Mouse (Mus musculus): ENCODE measurements around the gene Flt3l. TPM values are rescaled to one million over a fixed set of nuclear protein-coding genes. Genes with fewer than 3 reads are reported as not detected.
A peak's percentile ranks its signal among the peaks of the same experiment; 100 is the strongest.
"Not testable (repeated sequence)": the region's sequence is repeated elsewhere in the genome, so short reads cannot be mapped to it uniquely, and the experiment has no call there.

The Flt3l gene
- total RNA-seq, 1 experiment from 2014 or later = 13.0 TPM

DNA sequence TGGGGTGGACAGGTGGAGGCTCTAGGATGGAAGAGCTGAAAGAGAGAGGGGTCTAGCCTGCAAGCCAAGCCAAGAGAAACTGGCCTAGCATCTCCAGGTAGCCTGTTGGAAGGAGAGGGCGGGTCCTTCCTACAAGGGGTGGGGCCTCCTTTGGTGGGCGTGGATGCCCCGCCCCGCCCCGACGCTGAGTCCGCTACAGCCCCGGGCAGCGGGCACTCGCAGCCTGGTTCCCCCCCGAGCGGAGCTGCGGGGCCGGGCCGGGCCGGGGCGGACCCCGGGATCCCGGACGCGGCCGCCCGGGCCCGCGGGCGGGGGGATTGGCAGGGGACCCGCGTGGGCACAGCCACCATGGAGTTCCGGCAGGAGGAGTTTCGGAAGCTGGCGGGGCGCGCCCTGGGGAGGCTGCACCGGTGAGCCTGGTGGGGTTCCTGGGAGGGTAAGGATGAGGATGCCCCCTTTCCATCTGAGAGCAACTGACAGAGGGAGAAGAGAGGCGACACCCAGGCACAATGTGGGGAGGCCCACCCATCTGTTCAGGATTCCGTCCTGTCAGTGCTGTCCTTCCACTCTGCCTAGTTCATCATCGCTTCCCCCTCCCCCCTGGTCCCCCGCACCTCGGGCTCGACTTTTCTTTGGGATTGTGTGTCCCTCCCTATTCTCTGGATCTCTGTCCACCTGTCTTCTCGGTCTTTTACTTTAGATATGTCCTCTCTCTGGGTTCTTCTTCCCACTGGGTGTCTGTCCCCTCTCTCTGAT is 27.7 kb upstream of the Flt3l start, which contains the start of gene Slc17a7:
TSS of gene Slc17a7 (plus strand) at position 215 of the 756 bp plus-strand sequence.
- peak; percentile 36; the same call in 1 of the 2 replicates for ATAC-seq (replicated peaks; ENCODE audit: low read depth, poor library complexity, severe bottlenecking)

GRCm38 (mm10) chr7:45162996-45163615 is 26.9 kb upstream of the Flt3l start:
- ATAC-seq (replicated peaks; ENCODE audit: low read depth, poor library complexity, severe bottlenecking) = no peak

GRCm38 (mm10) chr7:45162551-45162950 is 26.3 kb upstream of the Flt3l start:
- ATAC-seq (replicated peaks; ENCODE audit: low read depth, poor library complexity, severe bottlenecking) = no peak

DNA sequence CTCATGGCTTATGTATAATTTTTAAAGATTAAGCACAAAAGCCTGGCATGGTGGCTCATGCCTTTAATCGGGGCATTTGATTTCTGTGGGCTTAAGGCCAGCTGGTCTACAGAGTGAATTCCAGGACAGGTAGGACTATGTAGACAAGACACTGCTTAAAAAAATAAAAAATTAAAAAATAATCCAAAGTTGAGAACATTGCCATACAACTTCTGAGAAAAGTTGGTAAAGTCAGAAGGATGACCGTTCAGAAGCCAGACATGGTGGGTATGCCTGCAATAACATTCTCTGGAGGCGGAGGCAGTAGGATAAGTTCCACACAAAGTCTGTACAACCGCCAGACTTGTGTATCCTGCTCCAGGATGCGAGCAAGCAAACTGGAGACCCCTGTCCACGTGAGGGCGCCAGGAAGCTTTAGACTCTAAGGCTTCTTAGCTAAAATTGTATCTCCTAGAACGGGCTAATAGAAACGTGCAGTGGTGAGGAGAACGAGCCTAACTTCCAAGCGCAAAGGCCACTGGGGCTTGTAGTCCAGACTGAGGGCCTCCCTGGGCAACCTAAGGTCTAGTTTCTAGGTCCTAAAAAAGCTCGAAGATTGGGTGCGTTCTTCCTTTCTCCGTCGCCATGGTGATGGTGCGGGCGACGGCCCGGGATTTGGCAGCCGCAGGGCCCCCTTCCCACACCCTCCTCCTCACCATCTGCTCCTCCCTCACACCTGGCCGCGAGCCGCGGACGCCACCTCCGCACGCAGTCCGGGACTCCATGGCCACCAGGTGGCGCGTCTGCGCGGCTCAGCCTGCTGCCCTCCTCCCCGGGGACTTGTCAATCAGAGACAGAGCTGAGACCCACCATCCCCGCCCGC is 25.6 kb upstream of the Flt3l start:
- peak; percentile 89 for ATAC-seq (replicated peaks; ENCODE audit: low read depth, poor library complexity, severe bottlenecking)

DNA sequence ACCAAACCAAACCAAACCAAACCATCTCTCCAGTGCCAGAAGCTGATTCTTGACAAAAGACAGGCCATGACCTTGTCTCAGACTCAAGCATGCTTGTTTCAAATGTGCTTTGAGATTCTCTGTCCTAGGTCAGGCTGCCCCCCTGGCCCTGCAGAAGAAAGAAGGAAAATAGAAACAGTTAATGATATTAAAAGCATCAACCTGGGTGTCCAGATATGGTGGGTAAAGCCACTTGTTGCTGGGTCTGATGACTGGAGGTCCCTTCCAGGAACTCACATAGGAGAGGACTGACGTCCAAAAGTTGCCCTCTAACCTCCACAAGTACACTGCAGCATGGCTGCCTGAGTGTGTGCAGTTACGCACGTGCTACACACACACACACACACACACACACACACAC is 24.6 kb upstream of the Flt3l start:
- no peak for ATAC-seq (replicated peaks; ENCODE audit: low read depth, poor library complexity, severe bottlenecking)

- ATAC-seq (replicated peaks; ENCODE audit: low read depth, poor library complexity, severe bottlenecking) = no peak
Measured at GRCm38 (mm10) chr7:45160316-45160800, 24.1 kb upstream of the Flt3l start.

DNA sequence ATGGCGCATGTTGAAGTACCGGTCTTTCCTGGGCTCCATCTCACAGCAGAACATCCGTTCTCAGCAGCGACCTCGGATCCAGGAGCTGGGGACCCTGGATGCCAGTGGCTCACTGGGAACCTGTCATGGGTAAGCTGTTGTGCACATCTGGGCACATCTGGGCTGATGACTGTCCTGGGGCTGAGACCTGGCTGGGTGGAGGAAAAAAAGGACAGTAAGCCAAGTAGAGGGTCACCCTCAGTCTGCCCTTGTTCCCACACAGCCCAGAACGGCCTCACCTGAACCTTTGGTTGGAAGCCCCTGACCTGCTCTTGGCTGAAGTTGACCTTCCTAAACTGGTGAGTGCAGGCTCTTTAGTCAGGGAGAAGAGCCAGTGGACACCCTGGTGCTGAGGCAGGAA is 22.8 kb upstream of the Flt3l start:
- ATAC-seq (replicated peaks; ENCODE audit: low read depth, poor library complexity, severe bottlenecking) = no peak

GRCm38 (mm10) chr7:45157459-45157858 is 21.2 kb upstream of the Flt3l start:
- no peak for ATAC-seq (replicated peaks; ENCODE audit: low read depth, poor library complexity, severe bottlenecking)

- ATAC-seq (replicated peaks; ENCODE audit: low read depth, poor library complexity, severe bottlenecking) = no peak
Measured at GRCm38 (mm10) chr7:45156206-45156605, 20.0 kb upstream of the Flt3l start.

GRCm38 (mm10) chr7:45155590-45155989 is 19.4 kb upstream of the Flt3l start:
- ATAC-seq (replicated peaks; ENCODE audit: low read depth, poor library complexity, severe bottlenecking) = no peak

DNA sequence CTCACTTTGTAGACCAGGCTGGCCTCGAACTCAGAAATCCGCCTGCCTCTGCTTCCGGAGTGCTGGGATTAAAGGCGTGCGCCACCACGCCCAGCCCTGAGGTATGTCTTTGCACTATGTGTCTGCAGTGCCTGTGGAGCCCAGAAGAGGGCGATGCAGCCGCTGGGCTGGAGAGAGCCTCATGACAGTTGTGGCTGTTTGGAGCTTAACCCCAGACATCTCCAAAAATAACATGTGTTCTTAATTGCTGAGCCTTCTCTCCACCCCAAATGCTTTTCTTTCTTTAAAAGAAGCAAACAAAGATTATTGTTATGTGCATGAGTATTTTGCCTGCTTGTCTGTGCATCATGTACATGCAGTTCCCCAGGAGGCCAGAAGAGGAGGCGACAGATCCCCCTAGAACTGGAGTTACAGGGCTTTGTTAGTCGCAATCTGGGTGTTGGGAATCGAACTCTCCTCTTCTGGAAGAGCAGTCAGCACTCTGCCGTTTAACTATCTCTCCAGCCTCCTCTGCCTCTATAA is 18.8 kb upstream of the Flt3l start:
- peak; percentile 45; the same call in 1 of the 2 replicates for ATAC-seq (replicated peaks; ENCODE audit: low read depth, poor library complexity, severe bottlenecking)

DNA sequence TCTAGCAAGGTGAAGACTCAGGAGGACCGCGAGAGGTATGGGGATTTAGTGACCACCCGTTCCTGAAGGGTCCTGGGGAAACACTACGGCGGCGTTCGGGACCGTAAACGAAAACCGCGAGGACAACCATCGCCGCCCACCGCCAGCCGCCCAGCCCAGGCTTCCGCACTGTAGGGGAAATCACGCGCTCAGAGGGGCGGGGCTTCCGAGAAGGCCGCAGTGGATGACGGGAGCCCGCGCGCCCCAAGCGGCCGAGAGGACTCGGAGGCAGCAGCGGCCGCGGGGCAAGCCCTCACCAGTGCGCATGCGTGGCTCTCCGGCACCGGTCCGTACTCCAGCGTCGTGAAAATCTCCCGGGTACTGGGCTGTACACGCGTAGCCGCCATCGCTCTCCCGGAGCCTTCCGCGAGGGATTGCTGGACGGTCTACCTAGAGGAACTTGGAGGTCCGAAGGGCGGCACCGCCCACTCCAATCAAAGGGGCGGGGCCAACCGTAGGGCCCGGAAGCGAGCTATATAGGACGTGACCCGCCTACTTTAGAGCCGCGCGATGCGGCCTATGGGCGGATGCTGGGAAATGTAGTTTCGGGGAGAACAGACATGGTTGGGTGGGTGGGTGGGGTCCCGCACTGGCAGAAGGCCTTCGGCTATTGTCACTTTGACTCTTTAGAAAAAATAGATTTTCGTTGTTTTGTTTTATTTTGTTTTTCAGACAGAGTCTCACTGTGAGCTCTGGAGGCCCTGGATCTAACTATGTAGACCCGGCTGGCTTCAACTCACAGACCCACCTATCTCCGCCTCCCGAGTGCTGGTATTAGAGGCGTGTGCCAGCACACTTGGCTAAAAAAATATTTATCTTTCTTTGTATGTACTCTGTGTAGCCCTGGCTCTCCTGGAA is 18.1 kb upstream of the Flt3l start, which contains the start of the genes Pih1d1 and Aldh16a1:
TSS of gene Pih1d1 (plus strand) at position 208 of the 897 bp plus-strand sequence.
TSS of gene Aldh16a1 (minus strand) at position 489 of the 897 bp plus-strand sequence.
- peak; percentile 90 for ATAC-seq (replicated peaks; ENCODE audit: low read depth, poor library complexity, severe bottlenecking)

DNA sequence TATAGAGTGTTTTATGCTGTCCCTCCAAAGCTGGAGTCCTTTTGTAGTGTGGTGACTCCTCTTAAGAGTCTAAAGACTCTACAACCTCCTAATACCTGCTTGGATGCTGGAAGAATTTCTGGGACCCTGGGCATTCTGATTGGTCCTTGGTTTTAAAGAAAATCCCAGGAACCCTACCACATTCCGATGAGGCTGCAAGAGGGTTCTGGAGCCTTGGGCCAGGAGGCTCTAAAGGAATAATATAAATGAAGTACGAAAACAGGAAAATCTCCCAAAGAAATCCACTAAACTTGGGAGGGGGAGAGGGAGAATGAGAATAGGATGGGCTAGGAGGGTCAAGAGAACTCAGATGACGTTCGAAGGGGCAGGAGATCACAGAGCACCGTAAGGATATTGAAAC is 17.4 kb upstream of the Flt3l start:
- no peak for ATAC-seq (replicated peaks; ENCODE audit: low read depth, poor library complexity, severe bottlenecking)

GRCm38 (mm10) chr7:45153052-45153451 is 16.8 kb upstream of the Flt3l start:
- not testable (repeated sequence) for ATAC-seq (replicated peaks; ENCODE audit: low read depth, poor library complexity, severe bottlenecking)

GRCm38 (mm10) chr7:45151303-45151702 is 15.1 kb upstream of the Flt3l start:
- ATAC-seq (replicated peaks; ENCODE audit: low read depth, poor library complexity, severe bottlenecking) = no peak

DNA sequence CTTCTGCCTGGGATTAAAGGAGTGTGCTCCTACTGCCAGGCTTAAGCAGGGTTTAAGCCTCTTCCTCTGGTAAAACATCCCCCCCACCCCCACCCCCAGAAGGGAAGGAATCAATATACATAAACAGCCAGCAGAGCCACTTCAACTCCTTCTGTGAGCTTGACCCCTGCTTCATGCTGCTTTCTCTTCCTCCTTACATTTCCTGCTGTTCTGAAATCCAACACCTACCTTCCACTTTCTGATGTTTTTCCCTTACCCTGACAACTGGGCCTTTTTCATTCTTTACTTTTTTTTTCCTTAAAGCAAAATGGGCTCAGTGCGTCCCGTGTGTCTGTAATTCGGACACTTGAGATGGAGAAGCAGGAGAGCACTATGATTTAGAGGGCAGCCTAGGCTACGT is 14.1 kb upstream of the Flt3l start:
- no peak for ATAC-seq (replicated peaks; ENCODE audit: low read depth, poor library complexity, severe bottlenecking)

GRCm38 (mm10) chr7:45149545-45149944 is 13.3 kb upstream of the Flt3l start:
- ATAC-seq (replicated peaks; ENCODE audit: low read depth, poor library complexity, severe bottlenecking) = no peak

DNA sequence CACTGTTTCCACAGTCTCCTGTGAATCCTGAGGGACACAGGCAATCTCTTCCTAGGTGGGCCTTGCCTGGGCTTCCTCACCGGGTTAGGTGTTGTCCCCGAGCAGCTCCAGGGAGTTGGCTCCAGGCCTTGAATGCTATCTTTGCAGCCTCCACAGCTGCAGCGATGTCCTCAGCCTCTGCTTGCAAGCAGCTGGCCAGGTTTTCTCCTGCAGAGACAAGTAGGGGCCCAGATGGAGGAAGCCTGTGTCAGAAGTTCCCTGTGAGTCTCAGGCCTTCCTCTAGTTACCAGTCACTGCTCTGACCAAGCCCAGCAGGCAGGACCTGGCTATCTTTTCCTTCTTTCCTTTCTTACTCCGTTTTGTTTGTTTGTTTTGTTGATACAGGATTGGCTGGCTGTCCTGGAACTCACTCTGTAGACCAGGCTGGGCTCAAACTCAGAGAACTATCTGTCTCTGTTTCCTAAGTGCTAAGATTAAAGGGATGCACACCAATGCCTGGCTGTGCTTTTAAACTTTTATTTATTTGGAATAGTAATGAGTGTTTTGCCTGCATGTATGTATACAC is 12.4 kb upstream of the Flt3l start:
- no peak for ATAC-seq (replicated peaks; ENCODE audit: low read depth, poor library complexity, severe bottlenecking)

GRCm38 (mm10) chr7:45147899-45148298 is 11.7 kb upstream of the Flt3l start:
- ATAC-seq (replicated peaks; ENCODE audit: low read depth, poor library complexity, severe bottlenecking) = no peak
